Mouse (Mus musculus) embryonic facial prominence, embryonic 10.5 days (tissue): ENCODE results near the gene Plgrkt. TPM values are rescaled to one million over a fixed set of nuclear protein-coding genes. Genes with fewer than 3 reads are reported as not detected.

ENCODE experiments used
- DNase-seq: peaks from one replicate; pipeline ENCODE4 v3.0.0-alpha.2; 2017; ENCODE audit warnings: low spot score
- H3K27ac ChIP-seq: fragments of 300-500 bp; sonication (generic); replicated peaks from 2 replicates; pipeline ENCODE4 v1.5.1; 2016; ENCODE audit warnings: mild to moderate bottlenecking
- H3K27me3 ChIP-seq: fragments of 300-500 bp; sonication (generic); replicated peaks from 2 replicates; pipeline ENCODE4 v1.6.1; 2016; ENCODE audit warnings: low read depth, mild to moderate bottlenecking; ENCODE audit not compliant: poor library complexity, severe bottlenecking
- H3K36me3 ChIP-seq: fragments of 300-500 bp; sonication (generic); replicated peaks from 2 replicates; pipeline ENCODE4 v1.6.1; 2016; ENCODE audit warnings: mild to moderate bottlenecking, moderate library complexity
- H3K4me1 ChIP-seq: fragments of 300-500 bp; sonication (generic); 2 replicates; pipeline ENCODE4 v1.6.1; 2016
- H3K4me3 ChIP-seq: fragments of 300-500 bp; sonication (generic); 2 replicates; pipeline ENCODE4 v1.5.1; 2016; ENCODE audit warnings: mild to moderate bottlenecking, moderate library complexity
- H3K9me3 ChIP-seq: fragments of 300-500 bp; sonication (generic); 2 replicates; pipeline ENCODE4 v1.6.1; 2016; ENCODE audit warnings: mild to moderate bottlenecking
- WGBS: fragments of 180-500 bp; shearing (Covaris S2); methylation state at CpG from one replicate; pipeline ENCODE4 v1.1.7; 2016; 5-methylcytosine and 5-hydroxymethylcytosine counted together
- polyA plus RNA-seq: library from polyadenylated mRNA; unstranded; fragments of >200 nt; fragmentation: Nextera tagmentation; extraction: Ambion mirVana; gene quantifications from 2 replicates; pipeline ENCODE4 v1.2.1, GENCODE M21; 2016

Gene Plgrkt
- polyA plus RNA-seq, 1 experiment from 2014 or later, result 35.3 TPM

DNA sequence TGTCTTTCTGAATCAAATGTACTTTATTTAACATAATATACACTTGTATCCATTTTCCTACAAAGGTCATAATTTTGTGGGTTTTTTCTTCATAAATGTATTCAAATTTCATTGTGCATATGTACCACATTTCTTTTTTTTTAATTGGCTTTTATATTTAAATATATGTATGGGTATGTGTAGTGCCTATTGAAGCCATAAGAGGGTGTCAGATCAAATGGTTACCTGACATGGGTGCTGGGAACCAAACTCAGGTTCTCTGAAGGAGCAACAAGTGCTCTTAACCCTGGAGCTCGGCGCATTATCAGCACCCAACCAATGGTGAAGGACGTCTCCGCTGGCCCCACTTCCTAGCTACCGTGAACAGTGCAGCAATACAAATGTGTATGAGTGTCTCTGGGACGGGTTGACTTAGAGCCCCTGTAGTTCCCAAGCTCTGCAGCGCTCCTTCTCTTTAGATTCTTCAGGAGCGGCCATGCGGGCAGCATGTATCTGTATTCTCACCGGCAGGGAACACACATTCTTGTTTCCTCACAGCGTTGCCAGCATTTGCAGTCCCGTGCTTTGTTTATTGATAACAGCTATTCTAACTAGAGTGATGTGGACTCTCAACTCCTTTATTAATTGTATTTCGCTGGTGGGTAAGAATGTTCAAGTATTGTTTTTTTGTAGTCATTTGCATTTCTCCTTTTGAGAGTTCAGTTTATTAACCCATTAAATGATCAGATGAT, 40.2 kb downstream of the Plgrkt start:
- H3K4me3 ChIP-seq, result no peak overlapping the region
- 85% methylated on average over 13 of the region's 13 CpGs for WGBS
- H3K27ac ChIP-seq, result no peak overlapping the region
- no peaks in the 10 kb centered on the region for H3K36me3 ChIP-seq
- H3K9me3 ChIP-seq, result no peaks in the 10 kb centered on the region
- DNase-seq, result no peak
- peaks cover 15% of the 10 kb centered on the region for H3K4me1 ChIP-seq
- H3K27me3 ChIP-seq, result peaks cover 7% of the 10 kb centered on the region

DNA sequence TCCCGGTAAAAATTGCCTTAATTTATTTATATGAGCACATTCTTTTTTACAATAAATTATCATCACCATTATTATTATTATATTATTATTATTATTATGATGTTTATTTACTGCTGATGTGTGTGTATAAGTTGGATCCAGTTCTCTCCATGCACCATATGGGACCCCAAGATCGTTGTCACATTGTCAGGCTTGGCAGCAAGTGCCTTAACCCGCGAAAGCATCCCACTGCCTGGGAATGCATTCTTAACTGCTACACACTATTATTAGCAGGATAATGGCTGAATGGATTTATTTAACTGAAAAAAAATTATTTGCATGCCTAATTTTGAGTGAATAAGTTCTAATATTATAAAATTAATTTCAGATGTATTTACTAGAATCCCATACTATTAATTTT, 40.8 kb downstream of the Plgrkt start:
- no peak for DNase-seq
- peaks cover 7% of the 10 kb centered on the region for H3K27me3 ChIP-seq
- peaks cover 15% of the 10 kb centered on the region for H3K4me1 ChIP-seq
- H3K9me3 ChIP-seq, result no peaks in the 10 kb centered on the region
- H3K4me3 ChIP-seq, result no peak overlapping the region
- no peak overlapping the region for H3K27ac ChIP-seq
- 90% methylated on average over 4 of the region's 4 CpGs for WGBS
- H3K36me3 ChIP-seq, result no peaks in the 10 kb centered on the region

DNA sequence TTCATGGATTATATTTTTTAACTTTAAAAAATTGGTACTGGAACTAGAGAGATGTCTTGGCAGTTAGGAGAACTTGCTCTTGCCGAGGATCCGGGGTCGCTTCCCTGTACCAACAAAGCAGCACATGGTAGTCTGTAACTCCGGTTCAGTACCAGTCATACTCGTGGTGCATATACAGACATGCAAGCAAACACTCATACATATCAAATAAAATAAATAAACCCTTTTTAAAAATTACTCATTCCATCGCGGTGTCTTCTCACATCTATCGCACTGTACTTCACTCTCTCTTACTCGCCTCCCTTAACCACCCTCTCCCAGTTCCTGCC, 41.4 kb downstream of the Plgrkt start:
- Histone ChIP-seq H3K27ac (peak overlapping the region; percentile 8; the same call in 1 of the 2 replicates), H3K4me3 (peak overlapping the region; percentile 54)
- WGBS, result 67% methylated on average over 9 of the region's 9 CpGs

DNA sequence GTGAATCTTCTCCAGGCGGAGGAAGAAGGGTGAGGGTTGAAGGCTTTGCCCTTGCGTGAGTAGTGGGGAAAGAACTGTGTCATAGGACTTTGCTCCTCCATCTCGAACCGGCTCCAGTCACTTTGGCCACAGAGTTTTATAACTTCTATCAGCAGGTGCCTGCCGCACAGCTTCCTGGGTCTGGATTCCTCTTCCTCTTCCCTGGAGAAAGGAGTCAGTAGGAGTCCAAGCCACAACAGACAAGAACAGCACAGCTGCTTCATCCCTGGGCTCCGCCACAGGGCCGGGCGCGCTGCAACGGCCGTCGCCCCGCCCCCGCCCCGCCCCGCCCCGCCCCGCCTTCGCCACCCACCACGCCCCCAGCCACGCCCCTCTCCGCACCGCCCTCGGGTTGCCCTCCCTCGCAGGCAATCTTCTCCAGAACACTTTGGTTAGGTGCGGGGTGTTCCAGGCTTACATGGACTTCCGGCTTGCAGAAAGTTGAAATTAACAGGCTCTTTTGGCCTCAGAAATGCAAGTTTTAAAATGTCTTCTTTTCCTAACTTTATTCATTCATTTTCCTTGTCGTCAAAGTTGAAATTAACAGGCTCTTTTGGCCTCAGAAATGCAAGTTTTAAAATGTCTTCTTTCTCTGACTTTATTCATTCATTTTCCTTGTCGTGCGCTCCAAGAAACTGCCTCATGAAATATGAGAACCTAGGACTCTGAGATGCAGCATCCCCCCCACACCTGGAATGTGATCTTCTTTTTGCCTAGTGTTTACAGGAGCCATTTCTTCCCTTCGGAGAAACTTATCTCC, 41.9 kb downstream of the Plgrkt start, which contains the start of gene Insl6:
Gene Insl6, minus strand, starts transcription at position 304 of the 799 bp plus-strand sequence.
- peak; percentile 91 for DNase-seq
- WGBS, result 4% methylated on average over 31 of the region's 31 CpGs
- Histone ChIP-seq H3K9me3 (no peaks in the 10 kb centered on the region), H3K4me3 (peak within 1 kb of the TSS; percentile 54), H3K36me3 (no peaks in the 10 kb centered on the region), H3K4me1 (peaks cover 15% of the 10 kb centered on the region), H3K27me3 (peaks cover 7% of the 10 kb centered on the region), H3K27ac (peak within 1 kb of the TSS; percentile 62)

More for the DNA sequence above, 41.4 kb downstream of the Plgrkt start:
- peaks cover 7% of the 10 kb centered on the region for H3K27me3 ChIP-seq
- DNase-seq, result peak; percentile 20
- peaks cover 15% of the 10 kb centered on the region for H3K4me1 ChIP-seq
- H3K36me3 ChIP-seq, result no peaks in the 10 kb centered on the region
- H3K9me3 ChIP-seq, result no peaks in the 10 kb centered on the region

DNA sequence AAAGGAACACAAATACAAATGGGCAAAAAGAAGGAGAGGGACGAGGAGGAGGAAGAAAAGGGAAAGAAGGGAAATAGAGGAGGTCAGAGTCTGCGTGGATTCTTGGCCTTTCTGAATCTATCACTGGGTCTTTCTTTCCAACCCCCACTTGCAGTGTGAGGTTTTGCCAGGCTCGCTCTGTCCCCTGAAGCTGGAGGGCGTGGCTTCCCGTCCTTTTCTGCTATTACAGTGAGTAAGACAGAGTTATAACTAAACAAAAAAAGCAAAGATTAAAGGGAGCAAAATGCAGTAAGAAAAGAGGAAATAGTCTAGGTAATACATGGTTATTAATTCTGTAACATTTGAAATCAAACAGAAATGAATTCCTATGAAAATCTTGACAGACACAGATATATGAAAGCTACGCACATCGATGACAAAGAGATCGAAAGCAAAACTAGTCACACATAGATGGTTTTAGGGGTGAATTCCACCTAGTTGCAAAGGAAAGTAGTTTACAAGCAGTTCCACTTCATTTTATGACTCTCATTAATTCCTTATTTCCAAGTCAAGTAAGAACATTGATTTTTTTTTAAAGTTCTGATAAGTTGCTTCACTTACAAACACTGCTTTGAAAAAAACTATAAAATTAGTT, 43.7 kb downstream of the Plgrkt start:
- Histone ChIP-seq H3K27me3 (peaks cover 7% of the 10 kb centered on the region), H3K4me3 (no peak overlapping the region), H3K36me3 (no peaks in the 10 kb centered on the region), H3K9me3 (no peaks in the 10 kb centered on the region), H3K4me1 (peaks cover 15% of the 10 kb centered on the region), H3K27ac (no peak overlapping the region)
- WGBS, result 71% methylated on average over 8 of the region's 8 CpGs
- no peak for DNase-seq

DNA sequence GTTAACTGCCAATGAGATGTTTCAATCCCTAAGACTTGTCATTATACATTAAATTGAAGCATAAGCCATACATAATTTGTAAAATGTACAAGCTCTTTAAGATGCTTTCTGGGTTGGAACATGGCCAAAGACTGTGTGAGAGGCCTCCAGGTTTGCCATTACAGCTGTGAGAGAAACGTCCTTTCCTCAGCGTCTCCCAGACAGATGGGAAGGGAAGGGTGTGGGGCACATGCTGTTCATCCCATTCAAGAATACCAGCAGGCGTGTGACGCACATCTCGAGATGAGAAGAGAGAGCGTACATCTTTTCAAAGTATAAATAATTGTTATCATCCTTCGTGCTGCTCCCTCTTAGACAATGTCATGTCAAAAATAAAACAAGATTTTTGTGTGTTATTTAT, 54.5 kb downstream of the Plgrkt start:
- H3K36me3 ChIP-seq, result peaks cover 41% of the 10 kb centered on the region
- H3K4me3 ChIP-seq, result no peak overlapping the region
- H3K27me3 ChIP-seq, result no peaks in the 10 kb centered on the region
- H3K9me3 ChIP-seq, result peaks cover 9% of the 10 kb centered on the region; the same call in 1 of the 2 replicates
- no peaks in the 10 kb centered on the region for H3K4me1 ChIP-seq
- H3K27ac ChIP-seq, result no peak overlapping the region
- no peak for DNase-seq
- 81% methylated on average over 7 of the region's 7 CpGs for WGBS

DNA sequence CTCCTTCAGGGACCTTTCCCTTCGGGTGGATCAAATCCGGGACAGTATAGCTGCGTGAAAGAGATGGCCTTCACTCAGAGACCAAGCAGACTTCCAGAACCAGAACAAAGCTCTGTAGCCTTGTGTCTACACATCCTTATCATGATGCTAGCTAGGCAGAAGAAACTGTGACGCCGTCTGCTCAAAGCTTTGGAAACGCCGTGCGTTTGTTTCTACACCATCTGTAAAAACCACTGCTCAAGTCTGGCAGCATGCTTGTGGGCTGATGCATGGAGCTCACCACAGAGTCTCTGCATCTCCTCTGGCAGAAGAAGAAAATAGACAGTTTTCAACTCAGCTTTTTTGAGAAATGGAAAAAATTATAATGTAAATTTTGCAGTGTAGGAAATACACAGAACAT, 55.4 kb downstream of the Plgrkt start:
- peaks cover 7% of the 10 kb centered on the region; the same call in 1 of the 2 replicates for H3K9me3 ChIP-seq
- H3K4me3 ChIP-seq, result no peak overlapping the region
- no peaks in the 10 kb centered on the region for H3K4me1 ChIP-seq
- peaks cover 41% of the 10 kb centered on the region for H3K36me3 ChIP-seq
- H3K27me3 ChIP-seq, result no peaks in the 10 kb centered on the region
- 93% methylated on average over 8 of the region's 8 CpGs for WGBS
- no peak for DNase-seq
- no peak overlapping the region for H3K27ac ChIP-seq

DNA sequence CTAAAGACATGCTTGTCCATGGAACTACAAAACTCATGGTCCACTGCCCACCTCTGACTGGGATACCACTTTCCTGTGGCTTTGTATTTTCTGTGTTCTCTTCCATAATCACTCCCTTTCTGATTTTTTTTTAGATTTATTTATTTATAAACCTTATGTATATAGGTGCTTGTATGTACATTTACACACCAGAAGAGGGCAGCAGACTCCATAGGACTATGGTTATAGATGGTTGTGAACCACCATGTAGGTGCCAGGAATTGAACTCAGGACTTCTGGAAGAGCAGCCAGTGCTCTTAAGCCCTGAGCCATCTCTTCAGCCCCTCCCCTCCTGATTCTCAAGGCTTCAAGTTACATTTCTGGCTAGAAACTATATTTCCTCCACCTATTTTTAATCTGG, 58.4 kb downstream of the Plgrkt start:
- H3K27me3 ChIP-seq, result no peaks in the 10 kb centered on the region
- no peaks in the 10 kb centered on the region for H3K4me1 ChIP-seq
- H3K27ac ChIP-seq, result no peak overlapping the region
- no peak overlapping the region for H3K4me3 ChIP-seq
- no peak for DNase-seq
- H3K9me3 ChIP-seq, result no peaks in the 10 kb centered on the region
- peaks cover 39% of the 10 kb centered on the region for H3K36me3 ChIP-seq

DNA sequence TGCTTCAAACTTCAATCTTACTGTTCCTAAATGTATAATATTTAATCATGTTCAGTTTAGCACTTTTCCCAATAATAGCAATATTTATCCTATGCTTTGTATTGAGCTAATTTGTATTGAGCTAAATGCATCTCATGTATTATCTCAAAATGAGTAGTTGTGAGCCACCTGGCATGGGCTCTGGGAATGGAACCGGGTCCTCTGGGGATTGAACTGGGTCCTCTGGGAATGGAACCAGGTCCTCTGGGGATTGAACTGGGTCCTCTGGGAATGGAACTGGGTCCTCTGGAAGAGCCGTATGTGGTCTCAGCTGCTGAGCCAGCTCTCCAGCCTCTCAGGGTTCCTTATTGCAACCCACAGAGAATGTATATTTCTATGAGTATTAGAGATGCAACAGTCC, 65.1 kb downstream of the Plgrkt start:
- no peaks in the 10 kb centered on the region for H3K27me3 ChIP-seq
- H3K4me3 ChIP-seq, result no peak overlapping the region
- DNase-seq, result no peak
- WGBS, result 82% methylated on average over 2 of the region's 2 CpGs
- peaks cover 52% of the 10 kb centered on the region for H3K36me3 ChIP-seq
- H3K9me3 ChIP-seq, result no peaks in the 10 kb centered on the region
- no peak overlapping the region for H3K27ac ChIP-seq
- no peaks in the 10 kb centered on the region for H3K4me1 ChIP-seq

DNA sequence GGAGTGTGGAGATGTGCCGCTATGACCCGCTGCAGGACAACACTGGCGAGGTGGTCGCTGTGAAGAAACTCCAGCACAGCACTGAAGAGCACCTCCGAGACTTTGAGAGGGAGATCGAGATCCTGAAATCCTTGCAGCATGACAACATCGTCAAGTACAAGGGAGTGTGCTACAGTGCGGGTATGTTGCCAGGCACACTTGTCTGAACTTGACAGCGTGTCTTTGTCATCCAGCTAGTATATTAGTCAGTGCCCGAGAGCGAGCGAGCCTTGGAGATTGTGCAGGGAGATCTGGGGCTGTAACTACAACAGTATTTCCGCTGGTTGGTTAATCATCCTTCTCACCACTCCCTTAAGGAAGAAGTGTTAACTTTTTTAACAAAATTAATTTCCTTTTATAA, 66.3 kb downstream of the Plgrkt start:
- WGBS, result 92% methylated on average over 13 of the region's 13 CpGs

More for the DNA sequence above, 66.3 kb downstream of the Plgrkt start:
- Histone ChIP-seq H3K9me3 (no peaks in the 10 kb centered on the region), H3K27ac (no peak overlapping the region), H3K4me1 (no peaks in the 10 kb centered on the region), H3K27me3 (no peaks in the 10 kb centered on the region), H3K4me3 (no peak overlapping the region), H3K36me3 (peaks cover 57% of the 10 kb centered on the region)
- no peak for DNase-seq
